Mouse (Mus musculus) adrenal gland, postnatal 25 days (tissue): ENCODE results near the gene Anxa6. TPM values are rescaled to one million over a fixed set of nuclear protein-coding genes. Genes with fewer than 3 reads are reported as not detected.

Source experiments
- DNase-seq: peaks from one replicate; pipeline ENCODE4 v3.0.0; 2021; ENCODE audit warnings: mixed read lengths
- total RNA-seq: library from RNA; stranded (reverse); gene quantifications from 2 replicates; pipeline ENCODE4 v1.2.3, GENCODE M21; 2021

The Anxa6 gene
- total RNA-seq, 1 experiment from 2014 or later, result 115 TPM

GRCm38 (mm10) chr11:54929290-54929689 lies 104.0 kb downstream of the Anxa6 start:
- DNase-seq, result no peak

Other genes with a start within 250 kb of the Anxa6 start
- gene Cdc42se2, start 245.8 kb downstream of the Anxa6 start, total RNA-seq, result 20.8 and 25.1 TPM in 2 replicates
- 16.8 and 17.8 TPM in 2 replicates for gene Lyrm7, start 172.5 kb downstream of the Anxa6 start, total RNA-seq
- 386 and 405 TPM in 2 replicates for gene Hint1, start 167.1 kb downstream of the Anxa6 start, total RNA-seq
- gene Gpx3, start 131.0 kb downstream of the Anxa6 start, total RNA-seq, result 255 and 328 TPM in 2 replicates
- gene Tnip1, start 70.5 kb downstream of the Anxa6 start, total RNA-seq, result 79.9 and 97.1 TPM in 2 replicates
- 8.8 and 11.2 TPM in 2 replicates for gene Ccdc69, start 44.7 kb upstream of the Anxa6 start, total RNA-seq
- gene Gm2a, start 64.7 kb upstream of the Anxa6 start, total RNA-seq, result 211 and 223 TPM in 2 replicates
- gene Slc36a3, start 118.3 kb upstream of the Anxa6 start, total RNA-seq, result not detected in 2 replicates
- 58.3 and 78.2 TPM in 2 replicates for gene Slc36a2, start 151.6 kb upstream of the Anxa6 start, total RNA-seq
- 16.7 and 26.4 TPM in 2 replicates for gene Slc36a1, start 170.9 kb upstream of the Anxa6 start, total RNA-seq